8 mouse cellular contexts compared by ENCODE assay signal in genomic region chr13:108316487-108316903, GRCm38 (mm10). TPM values are rescaled to one million over a fixed set of nuclear protein-coding genes. Genes with fewer than 3 reads are reported as not detected.
DNase-seq lines count a peak whose midpoint lies in the region; ATAC-seq and TF ChIP-seq lines count a peak whose summit lies in the region.

No protein-coding gene starts in this region.

- no peaks in the 10 kb centered on the region for H3K27me3 ChIP-seq in kidney, embryonic 16.5 days (ENCODE audit: insufficient read depth, low read length)
- H3K27me3 ChIP-seq in heart, embryonic 15.5 days = peaks cover 57% of the 10 kb centered on the region
- no peaks in the 10 kb centered on the region for H3K27me3 ChIP-seq in liver, embryonic 15.5 days

- no peaks in the 10 kb centered on the region for H3K9me3 ChIP-seq in kidney, embryonic 16.5 days (ENCODE audit: low read length)
- H3K9me3 ChIP-seq in heart, embryonic 15.5 days (replicated peaks) = no peaks in the 10 kb centered on the region
- H3K9me3 ChIP-seq in liver, embryonic 15.5 days (replicated peaks) = no peaks in the 10 kb centered on the region

- ATAC-seq in kidney, embryonic 16.5 days (ENCODE audit: low FRiP score, low TSS enrichment) = peak; percentile 44
- peak; percentile 40 for ATAC-seq in heart, embryonic 15.5 days (replicated peaks; ENCODE audit: insufficient number of reproducible peaks, insufficient read depth, low FRiP score, low read depth)
- peak; percentile 69 for ATAC-seq in liver, embryonic 15.5 days (ENCODE audit: insufficient read depth)

- peak overlapping the region; percentile 79 for H3K4me3 ChIP-seq in kidney, embryonic 16.5 days (ENCODE audit: low read length)
- peak overlapping the region; percentile 74 for H3K4me3 ChIP-seq in bone marrow macrophage, adult 2 months (ENCODE audit: insufficient read depth, low read length)
- peak overlapping the region; percentile 61 for H3K4me3 ChIP-seq in heart, embryonic 15.5 days
- peak overlapping the region; percentile 95 for H3K4me3 ChIP-seq in liver, embryonic 15.5 days (replicated peaks)

- H3K9ac ChIP-seq in kidney, embryonic 16.5 days (replicated peaks; ENCODE audit: low read length) = peak overlapping the region; percentile 65
- H3K9ac ChIP-seq in heart, embryonic 15.5 days = peak overlapping the region; percentile 58
- peak overlapping the region; percentile 93 for H3K9ac ChIP-seq in liver, embryonic 15.5 days

- TF ChIP-seq POLR2A in bone marrow macrophage, adult 2 months (IDR thresholded peaks at IDR 0.05; ENCODE audit: borderline replicate concordance, low read depth, low read length) = no peak

- H3K36me3 ChIP-seq in kidney, embryonic 16.5 days (ENCODE audit: insufficient read depth, low read length) = no peaks in the 10 kb centered on the region
- no peaks in the 10 kb centered on the region for H3K36me3 ChIP-seq in heart, embryonic 15.5 days
- H3K36me3 ChIP-seq in liver, embryonic 15.5 days (replicated peaks) = peaks cover 8% of the 10 kb centered on the region; the same call in 1 of the 2 replicates

- no peak for TF ChIP-seq CTCF in bone marrow macrophage, adult 2 months (IDR thresholded peaks at IDR 0.05; ENCODE audit: low read depth, low read length)

- no peak overlapping the region for H3K27ac ChIP-seq in kidney, embryonic 16.5 days (ENCODE audit: low read length)
- H3K27ac ChIP-seq in bone marrow macrophage, adult 2 months (ENCODE audit: insufficient read depth, low read depth, low read length) = peak overlapping the region; percentile 28; the same call in 1 of the 2 replicates
- peak overlapping the region; percentile 73; the same call in 1 of the 2 replicates for H3K27ac ChIP-seq in heart, embryonic 15.5 days
- H3K27ac ChIP-seq in liver, embryonic 15.5 days (replicated peaks) = peak overlapping the region; percentile 100

- no peak for DNase-seq in kidney, adult 9 months
- peak; percentile 21 to 33 for DNase-seq in spleen, postnatal 14 days (ENCODE audit: low spot score in 2 of 2)
- DNase-seq in frontal cortex, postnatal 10 days (ENCODE audit: low spot score in 2 of 2) = no peak
- DNase-seq in kidney, postnatal 36 days = no peak

- peaks cover 10% of the 10 kb centered on the region for H3K4me1 ChIP-seq in kidney, embryonic 16.5 days (ENCODE audit: insufficient read depth, low read length)
- H3K4me1 ChIP-seq in bone marrow macrophage, adult 2 months (ENCODE audit: control insufficient read depth, insufficient read depth, low read length) = peaks cover 9% of the 10 kb centered on the region
- H3K4me1 ChIP-seq in heart, embryonic 15.5 days (replicated peaks) = peaks cover 14% of the 10 kb centered on the region
- peaks cover 44% of the 10 kb centered on the region for H3K4me1 ChIP-seq in liver, embryonic 15.5 days (replicated peaks)

- WGBS in kidney, embryonic 16.5 days = under 1% methylated on average over 32 of the region's 32 CpGs
- WGBS in heart, embryonic 15.5 days = under 1% methylated on average over 32 of the region's 32 CpGs
- under 1% methylated on average over 32 of the region's 32 CpGs for WGBS in liver, embryonic 15.5 days (ENCODE audit: insufficient replicate concordance)

- peak overlapping the region; percentile 82 for H3K4me2 ChIP-seq in kidney, embryonic 16.5 days (replicated peaks; ENCODE audit: low read depth, low read length)
- H3K4me2 ChIP-seq in heart, embryonic 15.5 days = peak overlapping the region; percentile 94
- peak overlapping the region; percentile 90 for H3K4me2 ChIP-seq in liver, embryonic 15.5 days

RNA-seq across cellular contexts. Expression of gene Depdc1b, which starts 0.4 kb away (rescaled TPM):
- polyA plus RNA-seq in kidney, embryonic 16.5 days (2015; fragmentation: Nextera tagmentation; extraction: Ambion mirVana) = 12.7 and 15.1 TPM in 2 replicates
- 4.8 and 5.9 TPM in 2 replicates for polyA plus RNA-seq in bone marrow macrophage, adult 2 months (2012; ENCODE audit: insufficient read depth, insufficient read length, missing spikeins)
- polyA plus RNA-seq in heart, embryonic 15.5 days (2015; fragmentation: Nextera tagmentation; extraction: Ambion mirVana) = 3.2 and 6.0 TPM in 2 replicates
- 13.3 and 13.7 TPM in 2 replicates for polyA plus RNA-seq in liver, embryonic 15.5 days (2015; fragmentation: Nextera tagmentation; extraction: Ambion mirVana)

Comparison
In these comparisons a context has a peak if more than half of its experiments do, and no peak if none do; other contexts are left out.
1. DNase-seq: peak in spleen, postnatal 14 days (2 of 2); none in kidney, adult 9 months (single experiment), frontal cortex, postnatal 10 days (0 of 2) and kidney, postnatal 36 days (0 of 2).
2. Peak in every context shown above with its lines, with median percentiles within 50 percentile points of each other: ATAC-seq, H3K4me2 ChIP-seq, H3K4me3 ChIP-seq and H3K9ac ChIP-seq.